In the genomic region with DNA sequence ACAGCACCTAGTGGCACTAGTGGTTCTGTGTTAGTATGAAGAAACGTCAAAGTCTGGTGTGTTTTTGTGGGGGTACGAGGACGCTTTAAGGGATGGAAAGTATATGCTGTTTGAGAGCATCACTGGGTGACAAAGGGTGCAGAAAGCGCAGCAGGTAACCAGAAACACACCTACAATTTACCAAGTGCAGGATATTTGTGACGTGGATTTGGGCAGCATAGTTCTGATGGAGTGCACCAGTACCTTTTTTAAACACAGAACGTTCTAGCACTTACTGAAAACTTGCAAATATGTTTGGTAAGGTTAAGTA, we compare ENCODE assay signal across 8 mouse cellular contexts. TPM values are rescaled to one million over a fixed set of nuclear protein-coding genes. Genes with fewer than 3 reads are reported as not detected.
A peak's percentile ranks its signal among the peaks of the same experiment; 100 is the strongest.
DNase-seq lines count a peak whose midpoint lies in the region; ATAC-seq and TF ChIP-seq lines count a peak whose summit lies in the region.

No protein-coding gene starts in this region.

- H3K27me3 ChIP-seq in heart, embryonic 12.5 days (replicated peaks): no peaks in the 10 kb centered on the region
- no peaks in the 10 kb centered on the region for H3K27me3 ChIP-seq in ES-Bruce4 (ENCODE audit: control insufficient read depth, insufficient read depth, low read length, poor library complexity, severe bottlenecking)
- H3K27me3 ChIP-seq in forebrain, postnatal 0 days (ENCODE audit: insufficient read depth, low read length): no peaks in the 10 kb centered on the region

- peak overlapping the region; percentile 94 for H3K4me2 ChIP-seq in heart, embryonic 12.5 days
- H3K4me2 ChIP-seq in forebrain, postnatal 0 days (ENCODE audit: low read depth): peak overlapping the region; percentile 66

- peak overlapping the region; percentile 97 for H3K9ac ChIP-seq in heart, embryonic 12.5 days
- H3K9ac ChIP-seq in ES-Bruce4 (ENCODE audit: low read depth, poor library complexity, severe bottlenecking): peak overlapping the region; percentile 92; the same call in 1 of the 2 replicates
- H3K9ac ChIP-seq in forebrain, postnatal 0 days: peak overlapping the region; percentile 69

- ATAC-seq in heart, embryonic 12.5 days (ENCODE audit: insufficient number of reproducible peaks, low FRiP score): no peak
- no peak for ATAC-seq in forebrain, postnatal 0 days

- H3K27ac ChIP-seq in heart, embryonic 12.5 days (ENCODE audit: poor library complexity, severe bottlenecking): peak overlapping the region; percentile 96
- H3K27ac ChIP-seq in ES-Bruce4 (ENCODE audit: insufficient read depth, low read length): no peak overlapping the region
- peak overlapping the region; percentile 81 for H3K27ac ChIP-seq in forebrain, postnatal 0 days (ENCODE audit: low read depth, low read length)

- H3K4me3 ChIP-seq in heart, embryonic 12.5 days: peak overlapping the region; percentile 89
- peak overlapping the region; percentile 89 for H3K4me3 ChIP-seq in ES-Bruce4 (ENCODE audit: low read depth, low read length)
- peak overlapping the region; percentile 73 for H3K4me3 ChIP-seq in forebrain, postnatal 0 days (ENCODE audit: low read depth, low read length)

- no peak for TF ChIP-seq CTCF in ES-Bruce4 (IDR thresholded peaks at IDR 0.05; ENCODE audit: low read depth, low read length)
- TF ChIP-seq CTCF in forebrain, postnatal 0 days (IDR thresholded peaks at IDR 0.05; ENCODE audit: low read depth): peak; percentile 39

- no peak for DNase-seq in heart, postnatal 14 days
- no peak for DNase-seq in forebrain, postnatal 0 days
- DNase-seq in lung, postnatal 36 days: peak; percentile 27
- DNase-seq in right cerebral cortex, adult 18-20 months: no peak
- DNase-seq in adrenal gland, postnatal 10 days: no peak
- no peak for DNase-seq in cerebellum, postnatal 25 days

- H3K9me3 ChIP-seq in heart, embryonic 12.5 days (replicated peaks): no peaks in the 10 kb centered on the region
- no peaks in the 10 kb centered on the region for H3K9me3 ChIP-seq in ES-Bruce4 (replicated peaks; ENCODE audit: control insufficient read depth, insufficient read depth, low read length, poor library complexity, severe bottlenecking)
- H3K9me3 ChIP-seq in forebrain, postnatal 0 days (ENCODE audit: low read length): no peaks in the 10 kb centered on the region

- 3% methylated on average over 6 of the region's 6 CpGs for WGBS in heart, embryonic 12.5 days
- WGBS in forebrain, postnatal 0 days: 1% methylated on average over 6 of the region's 6 CpGs

- TF ChIP-seq EP300 in ES-Bruce4 (IDR thresholded peaks at IDR 0.05; ENCODE audit: insufficient read depth, low read depth, low read length): no peak

- TF ChIP-seq POLR2A in ES-Bruce4 (IDR thresholded peaks at IDR 0.05; ENCODE audit: insufficient read depth, low read length): no peak

- intact Hi-C loops in heart, postnatal 14 days (cut with DNase I): loop anchor here (2.0 to 5.0 kb wide), 6 partner anchors 43 to 127 kb away; no protein-coding TSS in a partner anchor

- no peaks in the 10 kb centered on the region for H3K36me3 ChIP-seq in heart, embryonic 12.5 days
- no peaks in the 10 kb centered on the region for H3K36me3 ChIP-seq in ES-Bruce4 (ENCODE audit: control insufficient read depth, insufficient read depth, low read length, poor library complexity, severe bottlenecking)
- H3K36me3 ChIP-seq in forebrain, postnatal 0 days (ENCODE audit: insufficient read depth): no peaks in the 10 kb centered on the region

- peaks cover 11% of the 10 kb centered on the region; the same call in 1 of the 2 replicates for H3K4me1 ChIP-seq in heart, embryonic 12.5 days (replicated peaks)
- H3K4me1 ChIP-seq in ES-Bruce4 (ENCODE audit: control insufficient read depth, insufficient read depth, low read length): no peaks in the 10 kb centered on the region
- H3K4me1 ChIP-seq in forebrain, postnatal 0 days (ENCODE audit: insufficient read depth): peaks cover 8% of the 10 kb centered on the region; the same call in 1 of the 2 replicates

RNA-seq across cellular contexts. Expression of gene Stim2, which starts 1.1 kb away (rescaled TPM):
- polyA plus RNA-seq in heart, embryonic 12.5 days (2016; fragmentation: Nextera tagmentation; extraction: Ambion mirVana): 15.7 and 17.9 TPM in 2 replicates
- 10 to 100 TPM; 19.9 to 23.5 TPM for total RNA-seq in heart, postnatal 14 days (2021)
- 13.7 and 15.2 TPM in 2 replicates for polyA plus RNA-seq in ES-Bruce4 (2011; ENCODE audit: insufficient read depth, insufficient read length, low read depth, missing spikeins)
- total RNA-seq in forebrain, postnatal 0 days (2014; rRNA removed): 23.2 and 27.1 TPM in 2 replicates
- 30.3 and 34.2 TPM in 2 replicates for polyA plus RNA-seq in forebrain, postnatal 0 days (2015; fragmentation: Nextera tagmentation; extraction: Ambion mirVana)
- total RNA-seq in adrenal gland, postnatal 10 days (2021): 10 to 100 TPM; 28.7 to 35.1 TPM
